Mouse (Mus musculus) adrenal gland, adult 2 months (tissue): ENCODE measurements around the gene Chrna1. TPM values are rescaled to one million over a fixed set of nuclear protein-coding genes. Genes with fewer than 3 reads are reported as not detected.

Source experiments
- DNase-seq: peaks from one replicate; pipeline ENCODE4 v3.0.0; 2021
- long read RNA-seq: library from polyadenylated mRNA; stranded (forward); transcript quantifications from one replicate; pipeline ENCODE4 v2.0.0, GENCODE M21; 2021
- polyA plus RNA-seq: library from polyadenylated mRNA; depleted of rRNA; stranded (reverse); fragments of >200 nt; gene quantifications from 2 replicates; pipeline ENCODE4 v1.2.3, GENCODE M21; 2012; rRNA removed
- total RNA-seq, 2 experiments: library from RNA; stranded (reverse); gene quantifications; 2 replicates each; pipeline ENCODE4 v1.2.3; 2021

Gene Chrna1
- total RNA-seq (not detected), polyA plus RNA-seq (0.02 TPM in 1 of 2 replicates, not detected in the other)
- long read RNA-seq, result 0 reads

DNA sequence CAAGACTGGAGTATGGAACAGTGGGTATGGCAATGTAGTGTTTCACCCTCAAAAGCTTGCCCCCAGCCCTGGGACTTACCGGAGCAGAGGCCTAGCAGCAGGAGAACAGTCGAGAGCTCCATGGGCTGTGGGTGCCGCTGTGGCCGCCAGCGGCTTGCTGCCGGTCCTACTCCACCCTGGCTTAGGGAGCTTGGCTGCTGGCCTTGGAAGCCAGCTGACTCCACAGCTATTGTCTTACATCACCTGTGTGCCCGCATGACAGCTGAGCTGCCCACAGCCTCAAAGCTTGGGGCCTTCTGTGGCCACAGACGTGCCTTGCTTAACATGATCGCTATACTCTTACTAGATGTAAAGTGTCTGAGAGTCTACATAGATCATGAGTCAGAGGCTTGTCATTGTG lies at the start of gene Chrna1:
TSS of gene Chrna1 (minus strand) at position 173 of the 400 bp plus-strand sequence.
- no peak for DNase-seq

DNA sequence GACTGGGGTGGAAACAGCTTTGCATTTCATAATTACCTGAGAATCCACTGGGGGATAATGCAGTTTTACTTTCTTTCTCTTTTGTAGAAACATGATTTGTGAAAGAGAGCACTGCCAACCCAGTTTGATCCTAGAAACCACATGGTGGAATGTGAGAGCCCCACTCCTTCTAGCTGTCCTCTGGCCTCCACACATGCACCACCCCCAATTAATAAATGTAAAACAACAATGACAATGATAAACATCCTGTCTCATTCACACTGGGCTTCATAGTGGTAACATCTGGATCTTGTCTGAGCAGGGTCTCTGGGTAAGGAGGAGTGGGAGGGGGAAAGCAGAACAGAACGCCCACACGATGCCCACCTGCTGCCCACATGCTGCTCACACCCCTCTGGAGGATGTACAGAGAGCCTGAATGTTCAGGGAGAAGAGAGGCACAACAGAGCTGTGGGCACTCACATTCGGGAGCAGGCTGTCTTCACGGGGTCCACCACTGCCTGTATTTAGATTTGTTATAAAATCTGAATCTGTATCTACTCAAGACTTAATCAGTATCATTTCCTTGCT lies 38.4 kb upstream of the Chrna1 start:
- DNase-seq, result no peak

DNA sequence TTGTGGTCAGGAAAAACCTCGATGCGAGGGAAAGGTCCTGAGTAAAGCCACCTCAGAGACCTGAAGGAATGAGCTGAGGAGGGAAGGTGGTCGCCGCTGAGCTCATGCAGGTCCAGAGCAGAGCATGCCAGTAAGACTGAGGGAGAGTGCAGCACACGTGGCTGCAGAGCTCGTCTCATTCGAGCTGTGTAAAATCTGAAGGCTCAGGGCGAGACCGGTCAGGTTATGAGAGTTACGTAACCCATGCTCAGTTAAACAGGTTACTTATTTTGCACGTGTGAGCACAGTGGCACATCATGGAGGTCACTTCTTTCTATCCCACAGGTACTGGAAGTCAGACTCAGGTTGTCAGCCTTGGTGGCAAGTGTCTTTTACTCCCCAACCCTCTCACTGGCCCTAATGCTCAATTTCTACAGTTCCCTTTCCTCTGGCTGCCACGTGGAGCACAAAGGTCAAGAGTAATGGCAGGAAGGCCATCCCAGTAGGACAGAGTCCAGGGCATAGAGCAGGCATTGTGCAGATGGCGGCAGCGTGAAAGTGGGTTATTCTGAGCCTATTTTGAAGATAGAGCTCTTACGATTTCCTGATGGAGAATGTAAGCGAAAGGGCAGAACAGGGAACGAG lies 36.4 kb upstream of the Chrna1 start:
- DNase-seq, result no peak

DNA sequence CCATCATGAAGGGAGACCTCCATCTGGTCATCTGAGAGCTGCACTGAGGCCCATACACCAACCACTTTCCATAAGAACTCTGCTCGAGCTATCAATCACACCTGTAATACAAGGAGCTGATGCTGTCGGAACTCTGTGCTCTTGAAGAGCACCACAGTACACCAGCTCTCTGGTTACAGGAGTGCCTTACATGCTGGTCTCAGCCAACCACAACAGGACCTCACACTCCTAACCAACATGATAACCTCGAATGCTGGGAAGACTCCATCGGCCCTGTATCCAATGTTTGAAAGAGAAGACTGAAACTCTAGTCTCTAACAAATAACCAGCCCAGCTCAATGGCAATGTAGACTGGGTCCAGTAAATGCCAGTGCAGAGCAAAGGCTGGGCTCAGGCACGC lies 35.3 kb upstream of the Chrna1 start:
- DNase-seq, result no peak

DNA sequence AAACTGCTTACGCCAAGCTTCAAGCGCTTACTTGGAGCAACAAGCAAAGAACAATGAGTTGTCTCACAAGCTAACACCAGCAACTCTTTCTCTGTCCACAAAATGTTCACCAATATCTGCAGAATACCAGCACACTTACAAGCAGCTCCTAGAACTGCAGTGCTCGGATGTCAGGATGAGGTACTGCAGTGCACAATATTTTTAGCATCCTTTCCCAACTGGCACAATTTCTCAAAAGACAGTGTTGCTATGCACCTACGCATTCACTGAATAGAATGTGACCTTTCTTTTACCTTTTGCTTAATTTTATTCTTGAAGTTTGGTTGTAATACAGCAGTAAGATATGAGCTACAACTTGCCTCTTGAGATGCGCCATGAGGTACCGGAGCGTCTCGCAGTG lies 34.2 kb upstream of the Chrna1 start:
- no peak for DNase-seq

DNA sequence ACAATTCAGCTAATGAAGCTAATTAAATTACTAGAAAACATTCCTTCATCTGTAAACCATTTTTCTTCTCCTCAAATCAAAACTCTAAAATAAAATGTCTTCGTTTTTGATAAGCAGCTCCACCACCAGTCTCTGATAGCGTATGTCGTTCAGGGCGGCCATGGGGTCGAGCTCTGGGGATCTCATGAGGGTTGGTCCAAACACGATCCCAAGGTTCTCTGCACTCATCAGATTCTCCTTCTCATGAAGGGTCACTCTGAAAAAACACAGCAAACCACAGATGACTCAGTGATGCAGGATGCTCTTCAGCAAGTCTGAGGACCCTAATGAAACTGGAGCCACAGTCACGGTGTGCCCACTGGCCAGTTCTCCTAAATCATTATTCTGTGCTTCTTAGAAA lies 32.8 kb upstream of the Chrna1 start:
- DNase-seq, result no peak

DNA sequence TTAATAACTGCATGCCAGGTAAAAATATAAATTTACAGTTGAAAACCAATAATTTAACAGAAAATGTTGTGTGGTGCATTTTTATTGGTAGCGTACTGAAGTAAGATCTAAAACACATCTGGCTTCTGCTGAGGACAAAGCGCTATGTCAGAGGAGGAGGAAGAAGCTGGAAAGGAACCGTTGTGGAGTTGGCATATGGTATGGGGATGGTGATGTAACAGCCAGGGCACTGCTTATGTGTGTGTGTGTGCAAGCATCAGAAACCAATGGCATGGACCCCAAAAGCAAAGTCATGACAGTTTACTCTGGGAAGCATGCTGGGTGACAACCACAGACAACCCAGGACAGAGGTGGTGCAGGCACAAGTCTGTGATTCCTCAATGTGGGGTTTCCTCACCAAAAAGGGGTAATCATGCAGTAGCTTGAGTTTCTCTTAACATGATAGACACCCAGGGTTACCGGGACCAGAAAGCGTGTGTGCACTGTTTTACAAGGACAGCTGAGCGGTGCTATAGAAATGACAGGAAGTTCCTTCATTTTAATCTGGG lies 32.3 kb upstream of the Chrna1 start:
- DNase-seq, result no peak

DNA sequence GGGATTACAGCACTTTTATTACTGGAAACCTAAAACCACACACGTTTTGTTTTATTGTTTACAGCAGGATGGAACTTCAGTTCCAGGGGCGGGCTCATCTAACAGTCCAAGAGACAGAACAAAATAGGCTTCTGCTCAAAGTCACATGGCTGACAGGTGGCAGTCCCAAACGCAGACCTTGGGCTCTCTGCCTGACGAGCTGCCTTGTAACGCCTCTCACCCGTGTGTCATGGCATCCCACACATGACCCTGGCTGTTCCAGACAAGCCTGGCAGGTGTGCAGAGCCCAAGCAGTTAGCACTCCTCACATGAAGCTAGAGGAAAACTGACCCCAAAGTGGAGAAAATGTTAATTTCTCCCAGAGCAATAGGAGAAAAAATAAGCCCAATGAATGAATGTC lies 31.7 kb upstream of the Chrna1 start:
- no peak for DNase-seq

DNA sequence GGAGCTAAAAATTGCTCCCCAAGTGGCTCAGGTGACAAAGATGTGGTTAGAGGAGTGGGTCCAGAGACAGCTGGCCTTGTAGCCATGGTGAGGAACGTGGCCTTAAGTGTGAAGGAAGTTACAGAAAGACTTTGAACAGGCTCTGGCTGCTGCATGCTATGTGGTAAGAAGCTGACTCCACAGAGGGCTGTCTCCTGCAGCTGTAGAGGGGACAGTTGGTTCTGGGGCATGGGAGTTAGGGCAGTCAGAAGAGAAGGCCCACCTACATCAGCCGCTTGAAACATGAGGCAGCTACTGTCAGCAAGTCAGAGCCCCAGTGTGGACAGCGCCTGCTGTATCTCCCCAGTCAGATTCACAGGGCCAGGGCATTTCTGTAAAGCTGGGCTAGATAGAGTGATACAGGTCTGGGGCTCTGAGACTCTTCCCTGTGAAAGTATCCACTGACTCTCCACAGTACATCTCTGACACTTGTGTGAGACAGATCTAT lies 29.6 kb upstream of the Chrna1 start:
- DNase-seq, result no peak

DNA sequence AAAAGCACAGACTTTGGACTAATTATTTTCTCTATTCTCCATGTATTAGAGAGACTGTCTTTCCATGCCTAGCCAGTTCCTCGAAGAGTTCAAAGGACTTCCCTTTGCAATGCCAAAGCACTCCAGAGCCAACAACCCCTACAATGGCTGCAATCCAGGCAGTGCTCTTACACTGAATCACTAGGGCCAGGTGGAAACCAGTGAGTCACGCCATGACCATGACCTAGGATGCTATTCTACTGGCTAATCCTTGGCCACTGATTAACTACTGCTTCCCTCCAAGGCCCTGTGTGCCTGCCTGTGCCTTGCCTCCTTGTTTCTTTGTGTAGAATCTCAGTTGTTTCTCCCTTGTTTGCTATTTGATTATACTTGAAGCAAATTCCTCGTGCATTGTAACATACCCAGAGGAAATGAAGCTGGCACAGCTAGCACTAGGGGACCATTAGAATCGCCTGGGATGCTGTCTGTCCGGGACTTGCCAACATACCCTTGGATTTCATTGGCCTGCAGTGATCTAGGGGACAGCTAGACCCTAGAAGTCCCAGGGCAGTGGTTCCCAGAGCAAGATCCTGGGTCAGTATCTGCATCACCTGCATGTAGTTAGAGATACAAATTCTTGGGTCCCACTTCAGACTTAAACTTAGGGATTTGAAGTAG lies 29.1 kb upstream of the Chrna1 start:
- DNase-seq, result peak; percentile 84

DNA sequence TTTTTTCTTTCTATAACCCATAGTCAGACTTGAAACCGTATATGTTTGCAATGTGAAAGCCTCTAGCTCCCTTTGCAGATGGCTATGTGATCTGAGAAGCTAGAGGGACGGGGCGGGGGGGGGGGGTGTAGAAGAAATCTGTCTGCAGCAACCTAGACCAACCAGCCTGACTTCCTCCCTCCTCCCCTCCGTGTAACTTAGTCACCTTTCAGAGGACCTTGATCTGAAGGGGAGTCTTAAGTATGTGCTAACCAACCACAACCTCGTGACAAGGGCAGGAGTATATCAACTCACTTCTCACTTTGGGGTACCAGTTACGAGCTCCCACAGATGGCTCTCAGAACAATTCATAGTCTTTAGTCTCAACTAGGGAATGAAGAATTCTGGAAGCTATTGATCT lies 28.3 kb upstream of the Chrna1 start:
- no peak for DNase-seq

DNA sequence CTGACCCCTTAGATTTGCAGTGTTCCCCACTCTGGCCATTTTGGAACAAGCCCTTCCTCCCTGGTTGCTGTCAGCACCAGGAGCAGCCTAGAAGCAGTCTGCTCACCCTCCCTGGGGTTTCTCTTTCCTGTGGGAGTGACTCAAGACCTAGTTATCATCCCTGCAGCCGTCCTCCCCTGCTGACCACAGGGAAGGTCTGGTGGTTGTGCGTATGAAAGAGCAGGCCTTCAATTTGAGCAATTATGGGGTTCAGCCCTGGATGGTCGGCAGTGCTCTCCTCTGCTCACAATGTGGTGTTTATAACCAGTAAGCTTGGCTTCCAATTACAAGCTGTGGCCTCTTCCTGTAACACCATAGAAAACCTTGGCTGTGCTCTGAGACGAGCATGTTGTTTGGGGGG lies 27.5 kb upstream of the Chrna1 start:
- DNase-seq, result no peak

DNA sequence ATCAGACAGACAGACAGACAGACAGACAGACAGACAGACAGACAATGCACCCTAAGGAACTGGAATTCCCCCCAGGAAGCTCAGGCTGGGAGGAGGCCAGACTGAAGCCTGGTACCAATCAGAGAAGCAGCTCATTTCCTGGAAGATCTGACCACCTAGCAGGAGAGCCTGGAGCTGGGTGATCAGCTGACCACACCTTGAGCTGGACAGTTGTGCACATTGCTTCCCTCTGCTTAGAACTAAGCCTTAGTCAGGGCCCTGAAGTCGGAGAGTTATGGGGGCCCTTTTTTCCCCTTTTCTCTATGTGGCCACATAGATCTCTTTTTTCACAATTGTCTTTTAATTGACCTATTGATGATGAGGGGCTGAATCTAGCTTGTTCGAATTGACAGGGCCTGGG lies 27.0 kb upstream of the Chrna1 start:
- DNase-seq, result no peak

DNA sequence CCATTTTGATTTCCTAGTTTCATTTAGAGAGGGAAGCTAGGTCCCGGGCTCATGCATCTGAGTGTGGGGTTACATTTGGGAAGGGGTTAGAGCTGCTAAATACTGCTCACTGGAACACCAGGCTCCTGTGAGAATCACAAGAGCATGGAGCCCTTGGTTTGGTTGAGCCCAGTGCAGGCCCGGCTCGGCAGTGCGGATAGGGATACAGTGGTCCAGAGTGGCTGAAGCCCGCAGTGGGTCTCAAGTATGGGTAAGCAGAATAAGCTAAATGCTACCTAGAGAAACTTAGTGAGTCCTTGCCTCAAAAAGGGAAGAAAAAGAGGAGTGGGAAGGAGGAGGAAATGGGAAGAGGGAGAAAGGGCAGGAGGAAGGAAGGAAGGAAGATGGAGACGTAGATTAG lies 26.5 kb upstream of the Chrna1 start:
- DNase-seq, result no peak

DNA sequence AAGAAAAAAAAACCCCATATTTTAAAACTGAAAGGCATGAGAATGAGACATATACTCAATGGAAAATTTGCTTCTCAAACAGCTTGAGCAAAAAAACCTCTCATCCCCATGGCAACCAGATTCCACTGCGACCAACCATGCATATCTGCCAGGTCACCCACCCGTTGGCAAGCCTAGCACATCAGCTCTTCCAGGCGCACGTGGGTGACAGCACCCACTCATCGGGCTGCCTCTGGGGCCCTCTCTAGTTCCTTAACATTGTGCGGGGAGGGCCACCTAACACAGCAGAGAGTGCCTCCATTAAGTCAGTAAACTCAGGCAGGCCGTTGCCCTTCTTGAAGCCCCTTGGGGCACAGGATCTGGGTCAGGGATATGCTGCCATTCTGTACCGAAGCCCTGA lies 24.9 kb upstream of the Chrna1 start:
- peak; percentile 55 for DNase-seq

DNA sequence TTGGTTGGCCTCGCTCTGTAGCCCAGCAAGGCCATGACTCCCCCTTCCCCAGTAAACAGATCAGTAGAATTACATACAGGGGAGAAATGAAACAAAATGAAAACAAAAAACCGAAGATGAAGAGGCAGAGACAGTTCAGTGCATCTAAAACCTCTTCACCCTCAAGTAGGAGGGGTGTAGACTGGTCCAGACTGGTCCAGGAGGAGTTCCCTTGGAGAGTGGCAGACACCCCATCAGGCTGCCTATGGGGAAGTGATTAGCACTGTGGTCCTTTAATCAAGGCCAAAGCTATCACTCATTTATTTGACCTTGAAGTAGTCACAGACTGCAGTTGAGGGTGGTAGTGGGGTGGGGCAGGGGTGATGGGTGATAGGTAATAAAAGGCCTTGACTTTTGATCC lies 24.4 kb upstream of the Chrna1 start:
- DNase-seq, result no peak

DNA sequence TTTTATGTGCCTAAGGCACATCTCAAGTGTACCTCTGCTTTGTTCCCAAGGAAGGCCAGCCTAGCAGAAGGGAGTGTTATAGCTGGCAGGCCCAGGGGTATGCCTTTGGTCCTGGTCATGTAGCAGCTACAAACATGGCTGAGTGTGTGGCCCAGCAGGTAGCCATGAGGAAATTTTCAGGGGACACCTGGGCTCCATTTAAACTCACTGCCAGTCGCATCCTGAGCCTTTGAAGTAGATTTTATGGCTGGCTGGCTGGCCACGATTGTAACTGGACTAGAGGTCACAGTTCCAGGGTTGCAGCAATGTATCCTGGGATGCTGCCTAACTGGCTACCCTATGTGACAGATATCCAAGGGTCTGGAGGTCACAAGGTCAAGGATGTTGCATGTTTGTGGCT lies 20.5 kb upstream of the Chrna1 start:
- DNase-seq, result no peak

DNA sequence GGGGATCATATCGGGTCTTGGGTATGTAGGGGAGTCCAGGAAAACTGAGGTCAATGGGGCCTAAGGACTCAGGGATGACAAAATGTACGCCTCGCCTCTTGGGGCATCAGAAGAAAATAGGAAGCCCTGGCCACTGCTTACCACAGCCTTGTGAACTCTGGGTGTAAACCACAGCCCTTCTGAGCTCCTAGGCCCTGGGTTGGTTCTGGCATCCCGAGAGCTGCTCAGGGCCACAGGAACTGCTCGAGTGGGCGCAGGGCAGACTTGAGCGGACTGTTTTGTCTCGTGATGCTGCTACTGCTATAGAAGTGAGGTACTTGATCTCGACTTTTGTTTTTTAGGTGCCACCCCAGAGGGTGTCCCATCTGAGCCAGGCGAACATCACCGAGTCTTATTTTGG lies 17.6 kb upstream of the Chrna1 start:
- no peak for DNase-seq

DNA sequence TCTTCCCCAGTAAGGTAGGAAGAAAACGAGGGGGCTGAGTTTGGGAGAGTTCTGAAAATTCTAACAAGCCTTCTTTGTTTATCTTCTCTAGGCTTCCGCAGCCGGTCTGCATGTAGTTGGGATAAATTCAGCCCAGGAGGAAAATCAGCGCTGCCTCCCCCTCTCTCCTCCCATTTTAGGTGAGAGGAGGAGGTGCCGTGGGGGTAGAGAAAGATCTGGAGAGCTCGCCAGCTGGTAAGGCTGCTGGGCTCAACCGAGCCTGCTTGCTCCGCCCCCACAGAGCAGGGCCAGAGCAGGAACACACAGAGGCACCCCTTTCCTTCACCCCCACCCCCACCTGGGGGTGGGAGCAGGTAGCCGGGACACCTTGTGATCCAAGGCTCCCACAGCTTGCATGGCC lies 16.6 kb upstream of the Chrna1 start:
- no peak for DNase-seq

DNA sequence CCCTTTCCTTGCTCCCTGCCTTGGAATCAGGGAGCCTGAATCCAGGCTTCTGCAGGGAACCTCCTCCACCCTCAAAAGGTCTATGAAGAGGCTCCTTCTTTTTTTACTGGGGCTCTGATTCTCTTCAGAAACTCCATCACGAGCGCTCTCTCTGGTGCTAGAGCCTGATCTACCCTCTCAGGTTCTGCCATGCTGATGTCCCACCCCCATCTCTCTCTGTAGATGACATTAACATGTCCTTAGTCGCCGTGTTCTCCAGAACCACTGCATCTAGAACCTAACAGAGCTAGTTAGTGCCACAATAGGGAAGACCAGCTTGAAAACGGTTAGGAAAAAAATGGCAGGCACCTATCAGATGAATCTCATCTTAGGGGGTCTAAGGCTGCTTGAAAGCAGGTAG lies 16.2 kb upstream of the Chrna1 start:
- DNase-seq, result no peak

DNA sequence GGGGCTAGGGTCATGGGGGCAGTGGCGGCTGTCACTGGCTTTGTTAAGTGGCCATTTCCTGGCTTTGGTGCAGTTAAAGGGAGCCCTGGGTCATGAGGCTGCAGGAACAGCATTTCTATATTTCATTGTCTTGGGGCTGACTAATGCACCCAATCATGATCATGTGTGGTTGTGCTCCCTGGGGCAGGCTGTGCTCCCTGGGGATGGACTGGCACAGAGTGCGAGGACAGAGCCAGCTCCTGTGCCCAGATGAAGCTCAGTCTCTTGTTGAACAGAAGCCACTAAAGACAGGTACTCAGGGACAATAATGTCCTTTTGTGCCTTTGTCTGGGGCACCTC lies 12.9 kb upstream of the Chrna1 start:
- peak; percentile 50 for DNase-seq

DNA sequence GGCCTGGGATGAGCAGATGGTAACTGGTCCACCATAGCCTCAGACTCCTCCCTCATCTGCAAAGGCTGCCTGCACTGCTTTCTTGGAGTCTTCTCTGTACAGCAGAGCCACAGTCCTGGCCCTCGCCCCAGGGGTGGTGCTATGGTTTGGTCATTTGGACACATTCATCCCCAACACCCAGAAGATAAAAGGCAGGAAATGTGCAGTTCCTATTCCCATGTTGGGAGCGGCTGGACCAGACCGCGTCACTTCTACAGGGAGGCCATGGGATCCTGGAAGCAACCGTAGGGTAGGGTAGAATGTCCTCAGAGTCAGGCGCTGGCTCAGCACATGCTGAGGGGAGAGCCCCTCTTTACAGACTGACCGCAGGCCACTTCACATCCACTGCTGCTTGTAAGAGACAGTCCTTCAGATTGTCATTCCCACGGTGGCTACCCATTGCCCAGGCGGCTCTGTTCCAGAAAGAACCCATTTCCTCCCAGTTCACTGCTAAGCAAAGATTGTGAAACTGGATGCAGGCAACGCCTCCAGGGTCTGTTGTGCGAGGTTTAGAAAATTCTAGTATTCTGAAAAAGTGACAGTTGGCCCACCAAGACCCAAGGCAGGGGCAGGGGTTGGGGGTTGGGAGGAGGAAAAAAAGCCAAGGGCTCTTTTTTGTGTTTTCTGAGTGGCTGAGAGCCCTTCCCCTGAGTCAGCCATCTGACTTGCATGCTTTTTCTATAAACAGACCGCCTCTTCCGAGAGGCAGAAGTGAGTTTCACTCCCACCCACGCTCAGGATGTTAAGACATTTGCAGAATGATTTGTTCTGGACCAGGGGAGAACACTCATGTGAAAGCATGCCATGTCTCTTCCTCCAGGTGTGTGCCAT lies 12.3 kb upstream of the Chrna1 start:
- DNase-seq, result peak; percentile 40

DNA sequence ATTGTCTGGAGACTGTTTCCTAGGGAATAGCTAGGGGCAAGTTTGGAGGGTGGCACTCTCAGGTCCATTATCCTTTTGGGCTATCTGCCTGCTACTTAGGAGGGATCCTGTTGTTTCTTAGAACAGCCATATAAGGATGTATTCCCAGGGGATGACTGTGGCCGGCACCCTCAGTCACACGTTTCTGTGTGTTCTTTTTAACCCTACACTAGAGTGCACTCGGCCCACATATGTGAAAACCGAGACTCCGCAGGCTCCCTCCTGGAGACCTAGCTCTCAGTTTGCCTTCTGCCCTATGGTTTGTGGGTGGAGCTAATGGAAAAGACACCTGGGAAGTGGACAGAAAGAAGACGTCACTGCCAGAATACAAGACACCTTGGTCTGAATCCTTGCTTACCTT lies 11.1 kb upstream of the Chrna1 start:
- no peak for DNase-seq
